ENCODE assay signal across 39 mouse cellular contexts in genomic region chr6:120289430-120289829, GRCm38 (mm10). TPM values are rescaled to one million over a fixed set of nuclear protein-coding genes. Genes with fewer than 3 reads are reported as not detected.
"Had no signal": no experiment of that assay in that cellular context is flagged by ENCODE, and none has a peak within 500 bp of the region (broad histone marks: within the 10 kb centered on the region; RNA-seq: fewer than 3 reads in every experiment).

No protein-coding gene starts in this region.

- H3K4me1 ChIP-seq: heart, embryonic 12.5 days; intestine, embryonic 15.5 days had no signal

- H3K9me3 ChIP-seq: heart, embryonic 10.5 days; heart, embryonic 12.5 days; hindbrain, embryonic 10.5 days; hindbrain, embryonic 12.5 days; intestine, embryonic 15.5 days; limb, embryonic 13.5 days; limb, embryonic 15.5 days; liver, embryonic 12.5 days had no signal

- H3K27ac ChIP-seq: heart, embryonic 10.5 days; hindbrain, embryonic 10.5 days; hindbrain, embryonic 12.5 days; hindbrain, embryonic 14.5 days; intestine, embryonic 15.5 days; kidney, postnatal 0 days; limb, embryonic 13.5 days; limb, embryonic 15.5 days; liver, embryonic 12.5 days; liver, embryonic 14.5 days had no signal

- H3K4me3 ChIP-seq: heart, embryonic 10.5 days; heart, embryonic 12.5 days; hindbrain, embryonic 10.5 days; hindbrain, embryonic 12.5 days; intestine, embryonic 15.5 days; limb, embryonic 13.5 days; limb, embryonic 15.5 days; liver, embryonic 12.5 days had no signal

- H3K9ac ChIP-seq: heart, embryonic 12.5 days; hindbrain, embryonic 12.5 days; hindbrain, embryonic 14.5 days; intestine, embryonic 15.5 days; limb, embryonic 13.5 days; limb, embryonic 15.5 days; liver, embryonic 12.5 days; liver, embryonic 14.5 days had no signal

- DNase-seq: gastrocnemius, postnatal 25 days; heart, adult 18-20 months; heart, postnatal 10 days; heart, postnatal 4 days; kidney, adult 18-20 months; kidney, adult 8-10 months; kidney, postnatal 14 days; kidney, postnatal 36 days; layer of hippocampus, adult 9-11 months; layer of hippocampus, postnatal 36 days; left cerebral cortex, postnatal 4 days had no signal

- H3K4me2 ChIP-seq: heart, embryonic 12.5 days; hindbrain, embryonic 12.5 days; hindbrain, embryonic 14.5 days; intestine, embryonic 15.5 days; limb, embryonic 13.5 days; limb, embryonic 15.5 days; liver, embryonic 12.5 days had no signal

- H3K36me3 ChIP-seq: heart, embryonic 10.5 days; heart, embryonic 12.5 days; hindbrain, embryonic 10.5 days; hindbrain, embryonic 12.5 days; intestine, embryonic 15.5 days; limb, embryonic 13.5 days; limb, embryonic 15.5 days; liver, embryonic 12.5 days had no signal

- ATAC-seq: hindbrain, embryonic 16.5 days; inflammation-experienced regulatory T-cells, adult 6 months; intestine, embryonic 15.5 days; intestine, postnatal 0 days; liver, embryonic 12.5 days had no signal

RNA-seq across cellular contexts. Expression of gene D330020A13Rik, which starts 4.7 kb away (rescaled TPM):
- total RNA-seq: gastrocnemius, adult 18-20 months; gastrocnemius, adult 8-10 months; granulocyte monocyte progenitor cell, adult 5-6 weeks; heart, adult 18-20 months; heart, adult 8-10 months; heart, postnatal 10 days; heart, postnatal 25 days; heart, postnatal 4 days; layer of hippocampus, adult 18-20 months; layer of hippocampus, adult 8-10 months; layer of hippocampus, postnatal 14 days; layer of hippocampus, postnatal 36 days; left cerebral cortex, adult 18-20 months; left cerebral cortex, adult 8-10 months; left cerebral cortex, postnatal 10 days; left cerebral cortex, postnatal 4 days; liver, adult 2 months had no signal
- polyA plus RNA-seq: heart, embryonic 10.5 days; hindbrain, embryonic 10.5 days; hindbrain, embryonic 14.5 days; inflammation-experienced regulatory T-cells, adult 6 months; large intestine, adult 2 months; limb, embryonic 11.5 days; liver, adult 2 months; liver, embryonic 12.5 days; liver, embryonic 14.5 days had no signal

RNA-seq across cellular contexts. Expression of gene B4galnt3, which starts 4.9 kb away (rescaled TPM):
- total RNA-seq: granulocyte monocyte progenitor cell, adult 5-6 weeks had no signal
